Mouse (Mus musculus) megakaryocyte-erythroid progenitor cell, adult 5-6 weeks (primary cell): ENCODE measurements at regions not wholly inside any gene's neighbourhood (a gene's known extent, or its start where the extent isn't known, plus 50 kb on each side); places are given as distances from the start of the nearest gene placed in this dataset.
"Not testable (repeated sequence)": the region's sequence is repeated elsewhere in the genome, so short reads cannot be mapped to it uniquely, and the experiment has no call there.

Experiments
- ATAC-seq: replicated peaks from 2 replicates; pipeline ENCODE4 v1.8.0; 2016; ENCODE audit warnings: mild to moderate bottlenecking, inconsistent platforms; ENCODE audit not compliant: severe bottlenecking, poor library complexity, low FRiP score, low TSS enrichment

GRCm38 (mm10) chr10:45850625-45851024 is 273.0 kb downstream of the Hace1 start:
- ATAC-seq = no peak

GRCm38 (mm10) chr10:45852688-45853087 is 275.1 kb downstream of the Hace1 start:
- ATAC-seq = no peak

- no peak for ATAC-seq
Observed at GRCm38 (mm10) chr10:45855514-45855913, 277.9 kb downstream of the Hace1 start.

- ATAC-seq = no peak
Observed at GRCm38 (mm10) chr10:45859137-45859536, 281.5 kb downstream of the Hace1 start.

- no peak for ATAC-seq
Observed at GRCm38 (mm10) chr10:45859909-45860308, 282.3 kb downstream of the Hace1 start.

DNA sequence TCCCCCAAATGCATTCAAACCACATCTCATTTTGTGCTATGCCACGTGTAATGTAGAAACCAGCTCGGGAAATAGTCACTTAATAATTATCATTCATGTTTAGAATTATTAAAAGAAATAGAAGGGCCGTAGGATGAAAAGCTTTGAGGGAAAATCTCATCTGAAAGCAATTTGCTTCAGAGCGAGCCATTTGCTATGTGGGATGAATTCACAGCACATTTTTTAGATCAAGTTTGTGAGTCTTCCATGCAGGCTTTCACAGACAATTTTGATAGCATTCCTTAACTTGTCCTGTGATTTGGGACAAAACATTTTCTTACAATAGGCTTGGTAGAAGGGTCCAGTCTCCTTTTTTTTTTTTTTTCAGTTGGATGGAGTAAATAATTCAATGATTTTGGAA is 283.1 kb downstream of the Hace1 start:
- ATAC-seq = no peak

DNA sequence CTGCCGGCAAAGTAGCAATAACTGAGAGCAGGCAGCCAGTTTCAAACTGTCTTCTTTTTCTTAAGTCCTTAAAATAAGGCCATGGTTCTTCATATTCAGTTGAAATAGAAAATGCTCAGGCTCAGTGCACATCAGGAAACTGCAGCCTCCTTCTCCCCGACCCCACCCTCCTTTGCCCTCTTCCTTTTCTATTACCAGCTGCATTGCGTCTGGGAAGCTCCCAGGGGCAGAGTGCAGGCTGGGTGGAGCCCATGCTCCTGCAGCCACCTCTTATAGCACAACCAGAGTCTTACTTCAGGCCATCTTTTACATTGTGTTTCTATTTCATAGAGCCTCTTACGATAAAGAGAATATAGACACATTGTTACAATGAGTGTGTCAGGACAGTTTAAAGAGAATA is 288.2 kb downstream of the Hace1 start:
- no peak for ATAC-seq

GRCm38 (mm10) chr10:45866860-45867259 is 289.2 kb downstream of the Hace1 start:
- ATAC-seq = no peak

- no peak for ATAC-seq
Observed at GRCm38 (mm10) chr10:45871028-45871427, 293.4 kb downstream of the Hace1 start.

DNA sequence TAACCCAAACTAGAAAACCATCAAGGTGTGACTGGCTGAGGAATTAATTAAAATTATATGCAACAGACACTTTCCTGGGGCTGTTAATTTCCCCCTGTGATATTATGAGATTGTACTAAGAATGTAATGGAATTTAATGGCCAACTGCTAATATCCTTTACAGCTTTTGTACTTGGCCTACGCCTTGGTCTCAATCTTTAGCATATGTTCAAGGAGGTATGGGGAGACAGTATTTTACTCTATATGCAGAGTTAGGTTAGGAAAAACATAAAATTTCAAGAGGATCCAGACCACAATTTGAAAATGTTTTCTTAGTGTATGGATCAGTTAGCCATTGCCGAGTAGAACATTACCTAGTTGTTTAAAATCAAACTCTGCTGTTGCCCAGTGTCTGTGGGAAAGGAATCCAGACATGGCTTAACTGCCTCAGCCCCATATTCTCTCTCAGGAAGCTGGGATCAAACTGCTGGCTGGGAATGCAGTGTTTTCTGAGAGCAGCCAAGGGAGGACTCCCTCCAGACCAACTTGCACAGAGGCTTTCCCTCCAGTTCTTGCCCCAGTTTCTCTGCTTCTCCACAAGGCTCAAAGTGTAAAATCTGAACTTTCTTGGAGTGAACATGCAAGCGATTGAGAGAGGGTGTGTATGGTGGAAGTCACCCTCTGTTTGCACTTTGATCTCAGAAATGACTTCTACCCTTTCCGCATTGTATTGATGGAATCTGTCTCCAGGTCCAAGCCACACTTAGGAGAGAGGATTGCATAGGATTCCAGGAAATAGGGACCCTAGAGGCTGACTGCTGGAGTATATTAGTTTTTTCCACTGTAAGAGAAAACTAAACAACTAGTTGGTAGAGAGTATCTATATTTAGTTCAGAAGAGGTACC is 294.6 kb downstream of the Hace1 start:
- ATAC-seq = no peak

DNA sequence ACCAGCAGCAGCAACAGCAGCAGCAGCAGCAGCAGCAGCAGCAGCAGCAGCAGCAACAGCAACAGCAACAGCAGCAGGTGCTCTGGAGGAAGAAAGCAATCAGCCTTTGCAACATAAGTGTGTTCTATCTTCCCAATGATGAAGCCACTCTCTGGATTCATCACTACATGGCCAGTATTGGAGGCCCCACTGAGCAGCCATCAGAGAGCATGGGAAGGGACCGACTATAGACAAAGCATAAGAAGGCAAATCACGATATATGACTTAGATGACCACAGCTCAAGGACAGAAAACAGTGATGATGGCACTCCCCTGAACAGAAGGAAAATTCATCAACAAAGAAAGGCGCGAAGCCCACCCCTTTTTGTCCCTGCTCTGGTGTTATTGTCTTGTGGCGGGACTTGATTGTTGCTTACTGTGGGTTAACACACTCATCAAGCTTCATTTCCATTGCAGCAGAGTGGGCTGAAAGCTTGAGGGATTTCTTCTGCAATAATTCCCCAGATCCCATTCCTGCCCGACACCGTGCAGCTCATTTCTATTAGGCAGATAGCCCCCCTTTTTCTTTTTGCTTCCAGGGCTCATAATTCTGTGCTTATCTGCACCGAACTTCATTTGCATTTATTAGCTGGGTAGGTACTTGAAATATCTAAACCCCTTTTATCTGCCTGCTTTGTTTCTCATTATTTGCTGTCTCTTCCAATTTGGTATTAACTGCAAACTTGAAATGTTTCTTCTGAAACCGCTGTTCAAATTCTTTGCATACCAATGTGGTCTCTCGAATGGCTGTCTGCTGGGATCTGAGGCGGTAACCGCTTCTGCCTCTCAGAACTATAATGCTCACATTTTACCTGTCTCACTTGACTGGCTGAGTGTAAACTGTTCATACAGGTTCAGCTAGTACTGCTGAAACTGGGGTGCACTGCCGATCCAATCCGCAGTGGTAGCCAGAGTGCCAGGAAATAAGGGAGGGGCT is 296.5 kb downstream of the Hace1 start:
- no peak for ATAC-seq

DNA sequence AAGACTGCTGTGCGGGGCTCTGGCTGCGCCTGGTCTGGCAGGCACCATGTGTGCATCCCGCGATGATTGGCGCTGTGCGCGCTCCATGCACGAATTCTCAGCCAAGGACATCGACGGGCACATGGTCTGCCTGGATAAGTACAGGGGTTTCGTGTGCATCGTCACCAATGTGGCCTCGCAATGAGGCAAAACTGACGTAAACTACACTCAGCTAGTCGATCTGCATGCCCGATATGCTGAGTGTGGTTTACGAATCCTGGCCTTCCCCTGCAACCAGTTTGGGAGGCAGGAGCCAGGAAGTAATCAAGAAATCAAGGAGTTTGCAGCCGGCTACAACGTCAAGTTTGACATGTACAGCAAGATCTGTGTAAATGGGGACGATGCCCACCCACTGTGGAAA is 297.7 kb downstream of the Hace1 start:
- not testable (repeated sequence) for ATAC-seq

DNA sequence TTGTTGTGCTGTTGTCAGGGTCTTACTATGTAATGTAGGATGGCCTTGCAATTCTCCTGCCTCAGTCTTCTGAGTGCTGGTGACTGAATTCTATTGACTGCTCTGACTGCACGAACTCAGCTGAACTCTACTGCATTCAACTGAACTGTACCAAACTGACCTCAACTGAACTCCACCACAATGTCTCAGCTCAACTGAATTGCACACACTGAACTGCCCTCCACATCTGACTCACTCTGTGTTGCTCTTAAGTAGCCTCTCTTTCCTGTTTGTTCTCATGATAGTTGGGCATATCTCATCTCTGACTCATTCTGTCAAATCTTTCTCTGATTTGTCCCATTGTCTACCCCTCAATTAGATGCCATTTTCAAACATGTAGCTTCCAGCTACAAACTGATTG is 306.1 kb downstream of the Hace1 start:
- no peak for ATAC-seq

GRCm38 (mm10) chr10:45886636-45887035 is 309.0 kb downstream of the Hace1 start:
- ATAC-seq = no peak

DNA sequence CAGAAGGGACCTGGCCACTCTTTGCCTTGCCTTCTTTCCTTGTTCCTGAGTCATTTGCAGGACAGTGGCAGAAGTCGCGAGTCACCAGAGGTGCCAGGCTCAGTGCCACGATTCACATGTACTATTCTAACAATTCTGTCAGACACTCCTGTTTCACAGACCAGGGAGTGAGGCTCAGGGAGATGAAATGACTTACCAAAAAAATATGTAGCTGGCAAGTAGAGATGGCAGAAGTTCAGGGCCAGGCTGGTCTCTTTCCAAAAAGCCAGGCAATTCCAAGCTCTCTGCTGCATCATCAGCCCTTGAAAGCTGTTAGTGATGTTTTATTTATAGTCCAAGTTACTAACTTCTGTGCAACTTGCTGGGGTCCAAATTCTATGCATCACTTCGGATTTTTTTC is 311.2 kb downstream of the Hace1 start:
- ATAC-seq = no peak

DNA sequence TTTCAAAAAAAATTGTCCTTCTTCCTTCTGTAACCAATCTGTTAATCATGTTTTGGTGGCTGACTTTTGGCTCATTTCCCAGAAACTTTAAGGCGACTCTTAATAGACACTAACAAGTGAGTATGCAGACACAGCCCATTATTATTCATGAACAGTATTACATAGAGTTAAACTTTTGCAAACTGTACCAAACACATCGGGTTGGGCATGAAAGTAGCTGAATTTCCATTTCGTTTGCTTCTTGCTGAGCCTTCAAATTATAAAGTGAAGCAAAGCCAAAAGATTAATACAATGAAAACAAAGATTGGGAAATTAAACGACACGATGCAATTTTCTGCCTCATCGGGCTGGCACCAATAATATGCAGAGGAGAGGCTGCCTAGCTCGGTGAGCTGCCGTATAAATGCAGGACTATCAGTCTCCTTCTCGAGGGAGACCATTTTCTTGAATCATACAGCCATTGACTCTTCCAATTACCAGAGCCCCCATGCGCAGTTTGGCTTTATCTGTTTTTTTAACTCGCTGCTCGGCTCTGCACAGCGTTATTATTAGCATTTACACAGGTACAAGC is 311.8 kb downstream of the Hace1 start:
- ATAC-seq = no peak

DNA sequence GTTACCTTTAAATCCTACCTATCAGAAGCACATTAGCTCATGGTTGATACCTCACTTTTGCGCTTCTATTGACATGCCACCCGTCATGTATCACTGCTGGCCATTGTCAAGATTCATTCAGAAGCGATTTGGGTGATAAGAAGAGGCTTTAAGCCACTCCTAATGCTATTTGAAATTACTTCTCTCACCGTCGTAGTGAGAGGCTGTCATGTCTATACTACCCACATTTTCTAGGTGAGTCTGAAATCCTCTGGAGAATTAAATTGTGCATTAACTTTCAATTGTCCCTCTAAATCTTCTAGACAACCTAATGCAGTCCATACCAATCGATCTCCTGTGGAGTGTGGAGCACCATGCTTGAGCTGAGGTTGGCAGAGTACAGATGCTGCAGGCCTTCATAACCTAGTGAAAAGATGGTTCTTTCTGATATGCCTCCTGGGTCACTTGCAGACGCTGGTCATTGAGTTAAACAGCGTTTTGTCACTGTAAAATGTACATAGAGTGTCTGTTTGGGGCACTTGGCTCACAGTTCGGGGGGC is 312.5 kb downstream of the Hace1 start:
- ATAC-seq = no peak

DNA sequence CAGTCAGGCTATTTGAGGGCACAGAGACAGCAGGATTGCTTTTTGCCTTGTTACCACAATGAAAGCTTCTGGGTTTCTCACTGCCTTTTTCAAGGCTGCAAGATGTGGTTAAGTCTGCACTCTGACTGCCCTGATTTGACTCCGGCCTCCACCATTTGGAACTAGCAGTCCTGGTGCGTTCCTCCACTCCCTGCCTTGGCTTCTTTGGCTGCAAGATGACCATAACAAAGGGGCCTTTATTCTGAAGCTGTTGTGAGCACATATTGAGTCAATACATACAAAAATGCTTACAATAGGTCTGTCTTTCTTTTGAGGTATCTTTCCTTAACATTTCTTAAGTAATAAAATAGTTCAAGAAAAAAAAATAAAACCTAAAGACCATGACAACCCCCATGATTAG is 314.8 kb downstream of the Hace1 start:
- no peak for ATAC-seq

- no peak for ATAC-seq
Observed at GRCm38 (mm10) chr10:45893894-45894831, 316.5 kb downstream of the Hace1 start.
